Mouse (Mus musculus) heart, adult 2 months (tissue): ENCODE data around the gene 1700123O20Rik.

Source experiments
- CTCF ChIP-seq: fragments of 200-600 bp; IDR thresholded peaks from 2 replicates; pipeline ENCODE4 v1.8.1; 2022; ENCODE audit warnings: antibody characterized with exemption, mild to moderate bottlenecking, moderate library complexity
- EP300 ChIP-seq: fragments of 200-500 bp; IDR thresholded peaks from 2 replicates; pipeline ENCODE4 v1.6.1; 2011; ENCODE audit warnings: low read depth, low read length, control low read depth; ENCODE audit not compliant: insufficient read depth
- POLR2A ChIP-seq: fragments of 200-500 bp; IDR thresholded peaks from 2 replicates; pipeline ENCODE4 v1.6.1; 2011; ENCODE audit warnings: mild to moderate bottlenecking, low read depth, low read length, control low read depth; ENCODE audit not compliant: insufficient read depth

DNA sequence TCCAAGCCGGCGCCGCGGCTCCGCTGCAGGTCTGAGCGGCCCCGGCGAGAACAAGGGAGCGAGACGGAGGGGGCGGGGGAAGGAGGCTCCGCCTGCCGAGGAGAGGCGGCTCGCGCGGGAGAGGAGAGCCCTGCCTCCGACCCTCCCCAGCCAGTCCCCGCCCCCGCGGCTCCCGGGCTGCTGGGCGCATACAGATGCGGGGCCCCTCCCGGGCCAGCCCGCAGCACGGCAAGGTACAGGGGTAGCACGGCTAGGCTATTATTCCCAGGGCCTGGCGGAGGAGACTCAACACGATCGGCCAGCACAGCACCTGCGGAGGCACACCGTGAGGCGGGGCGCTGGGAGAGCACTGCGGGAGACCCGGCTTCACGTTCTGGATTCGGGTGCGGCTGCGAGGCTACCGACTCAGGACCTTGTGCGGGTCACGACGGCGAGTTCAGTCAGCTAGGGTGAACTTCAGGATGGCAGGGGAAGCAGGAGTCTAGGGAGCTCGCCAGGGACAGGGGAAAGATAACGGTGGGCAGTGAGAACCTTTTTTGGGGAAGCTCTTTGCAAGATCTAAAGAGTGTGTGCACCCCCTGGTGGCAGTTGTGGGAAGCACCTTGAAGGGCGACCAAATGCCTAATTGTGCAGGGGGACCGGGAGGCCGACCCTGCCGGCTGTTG, 44.6 kb upstream of the 1700123O20Rik start, which contains the start of gene Cdh24:
- peak; percentile 94 for TF ChIP-seq CTCF
- TF ChIP-seq POLR2A = 0 out of 2 replicates have a peak, but pooled peaks have one; percentile 15
- TF ChIP-seq EP300 = peak; percentile 68; the same call in 1 of the 2 replicates
